Mouse (Mus musculus) lung, postnatal 0 days (tissue): ENCODE data around the gene B230217C12Rik. TPM values are rescaled to one million over a fixed set of nuclear protein-coding genes. Genes with fewer than 3 reads are reported as not detected.

Experiments
- ATAC-seq: fragments of 200-750 bp; cut with Nextera tagmentation; 2 replicates; pipeline ENCODE4 v1.8.0; 2017; ENCODE audit warnings: moderate library complexity
- DNase-seq: peaks from one replicate; pipeline ENCODE4 v3.0.0-alpha.2; 2016; ENCODE audit warnings: low spot score
- H3K27ac ChIP-seq: fragments of 300-500 bp; sonication (generic); 2 replicates; pipeline ENCODE4 v1.5.1; 2014; ENCODE audit warnings: antibody characterized with exemption, mild to moderate bottlenecking, low read length, mixed read lengths
- H3K27me3 ChIP-seq: fragments of 300-500 bp; sonication (generic); replicated peaks from 2 replicates; pipeline ENCODE4 v1.6.1; 2014; ENCODE audit warnings: low read length, mixed read lengths; ENCODE audit not compliant: insufficient read depth
- H3K36me3 ChIP-seq: fragments of 300-500 bp; sonication (generic); 2 replicates; pipeline ENCODE4 v1.6.1; 2014; ENCODE audit warnings: low read length, mixed read lengths; ENCODE audit not compliant: insufficient read depth
- H3K4me1 ChIP-seq: fragments of 300-500 bp; sonication (generic); 2 replicates; pipeline ENCODE4 v1.6.1; 2014; ENCODE audit warnings: antibody characterized with exemption, low read depth, low read length, mixed read lengths; ENCODE audit not compliant: insufficient read depth
- H3K4me2 ChIP-seq: fragments of 300-500 bp; sonication (generic); replicated peaks from 2 replicates; pipeline ENCODE4 v1.6.1; 2014; ENCODE audit warnings: low read depth, mild to moderate bottlenecking, low read length, moderate library complexity, mixed read lengths
- H3K4me3 ChIP-seq: fragments of 300-500 bp; sonication (generic); 2 replicates; pipeline ENCODE4 v1.5.1; 2014; ENCODE audit warnings: low read depth, low read length
- H3K9ac ChIP-seq: fragments of 300-500 bp; sonication (generic); replicated peaks from 2 replicates; pipeline ENCODE4 v1.6.1; 2014; ENCODE audit warnings: low read depth, mild to moderate bottlenecking
- H3K9me3 ChIP-seq: fragments of 300-500 bp; sonication (generic); 2 replicates; pipeline ENCODE4 v1.6.1; 2016; ENCODE audit warnings: low read length, mixed read lengths
- CTCF ChIP-seq: IDR thresholded peaks from 2 replicates; pipeline ENCODE4 v1.5.1; 2016; ENCODE audit warnings: antibody characterized with exemption, mild to moderate bottlenecking
- EP300 ChIP-seq: IDR thresholded peaks from 2 replicates; pipeline ENCODE4 v1.6.1; 2016; ENCODE audit warnings: antibody characterized with exemption, mild to moderate bottlenecking, control low read depth
- WGBS: fragments of 180-500 bp; shearing (Covaris S2); extraction: QIAGEN DNeasy Blood & Tissue Kit; methylation state at CpG from one replicate; pipeline ENCODE4 v1.1.7; 2014; 5-methylcytosine and 5-hydroxymethylcytosine counted together
- polyA plus RNA-seq: library from polyadenylated mRNA; unstranded; fragments of >200 nt; fragmentation: Nextera tagmentation; extraction: Ambion mirVana; gene quantifications from 2 replicates; pipeline ENCODE4 v1.2.1, GENCODE M21; 2015

B230217C12Rik gene
- polyA plus RNA-seq, 1 experiment from 2014 or later: 1.3 TPM

DNA sequence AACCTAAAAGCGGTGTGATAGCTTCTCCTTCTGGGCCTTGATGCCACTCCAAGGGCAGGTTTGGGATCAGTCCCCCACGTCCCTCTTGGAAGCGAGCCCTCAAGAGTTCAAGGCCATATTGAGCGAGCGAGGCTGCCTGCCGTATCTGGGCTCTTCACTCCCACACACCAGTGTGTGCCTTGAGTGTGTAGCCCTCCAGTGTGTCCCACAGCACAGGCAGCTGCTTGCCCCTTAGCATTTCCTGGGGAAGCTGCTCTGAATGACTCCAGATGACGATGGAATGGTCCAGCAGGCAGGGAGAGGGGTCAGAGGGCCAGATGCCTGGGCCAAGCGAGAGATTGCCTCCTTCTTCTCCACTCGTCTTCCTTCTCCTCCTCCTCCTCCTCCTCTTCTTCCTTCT lies 23.7 kb upstream of the B230217C12Rik start:
- no peaks in the 10 kb centered on the region for H3K36me3 ChIP-seq
- 31% methylated on average over 9 of the region's 9 CpGs for whole genome bisulfite sequencing
- DNase-seq (no peak), ATAC-seq (no peak)
- H3K9me3 ChIP-seq: no peaks in the 10 kb centered on the region
- H3K27me3 ChIP-seq: no peaks in the 10 kb centered on the region
- no peak overlapping the region for H3K4me3 ChIP-seq
- peak overlapping the region; percentile 23 for H3K27ac ChIP-seq
- TF ChIP-seq EP300 (no peak), CTCF (no peak)
- no peak overlapping the region for H3K9ac ChIP-seq
- no peak overlapping the region for H3K4me2 ChIP-seq
- peaks cover 19% of the 10 kb centered on the region for H3K4me1 ChIP-seq

DNA sequence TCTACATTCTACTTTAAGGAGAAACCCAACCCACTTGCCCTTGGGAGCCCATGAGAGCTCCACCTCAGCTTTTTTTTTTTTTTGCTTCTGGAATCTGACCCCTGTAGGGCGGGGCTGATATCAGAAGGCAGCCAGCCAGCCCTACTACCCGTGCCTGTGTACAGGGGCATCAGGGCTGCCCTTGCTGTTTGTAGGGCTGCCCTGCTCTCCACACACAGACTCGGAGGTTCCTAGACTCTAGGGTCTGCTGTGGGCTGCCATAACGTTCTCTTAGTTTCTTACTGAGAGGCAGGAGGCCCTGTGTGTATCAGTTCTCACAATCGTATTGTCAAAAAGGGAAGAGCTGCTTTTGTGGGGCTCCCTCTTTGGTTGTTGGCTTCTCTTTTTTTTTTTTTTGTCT lies 23.2 kb upstream of the B230217C12Rik start:
- Histone ChIP-seq H3K27me3 (no peaks in the 10 kb centered on the region), H3K9me3 (no peaks in the 10 kb centered on the region), H3K27ac (peak overlapping the region; percentile 23), H3K4me1 (peaks cover 17% of the 10 kb centered on the region), H3K4me2 (no peak overlapping the region), H3K36me3 (no peaks in the 10 kb centered on the region), H3K4me3 (no peak overlapping the region), H3K9ac (no peak overlapping the region)
- DNase-seq: peak; percentile 53
- WGBS: 42% methylated on average over 5 of the region's 5 CpGs
- TF ChIP-seq EP300 (0 out of 2 replicates have a peak, but pooled peaks have one; percentile 12), CTCF (no peak)
- ATAC-seq: no peak

DNA sequence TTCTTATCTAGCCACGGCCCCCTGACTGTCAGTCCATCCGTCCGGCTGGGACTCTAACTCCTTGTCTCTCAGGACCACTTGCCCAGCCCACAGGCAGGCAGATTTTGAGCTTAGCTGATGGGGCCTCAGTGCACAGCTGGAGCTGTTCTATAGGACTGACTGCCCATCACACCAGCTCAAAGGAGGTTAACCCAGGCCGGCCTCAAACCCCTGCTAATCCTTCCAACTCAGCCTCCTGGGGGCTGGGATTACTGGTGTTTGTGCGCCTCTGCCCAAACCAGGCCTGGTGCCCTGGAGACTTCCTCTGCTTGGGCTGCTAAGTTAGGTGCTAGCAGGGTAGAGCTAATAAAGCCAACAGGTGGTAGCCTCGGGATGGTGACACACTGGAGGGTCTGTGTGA lies 22.6 kb upstream of the B230217C12Rik start:
- no peak overlapping the region for H3K4me2 ChIP-seq
- no peak overlapping the region for H3K4me3 ChIP-seq
- H3K27ac ChIP-seq: peak overlapping the region; percentile 72; the same call in 1 of the 2 replicates
- DNase-seq (no peak), ATAC-seq (no peak)
- H3K36me3 ChIP-seq: 0 out of 2 replicates have a peak, but pooled peaks cover 2% of the 10 kb centered on the region
- no peaks in the 10 kb centered on the region for H3K27me3 ChIP-seq
- no peak for TF ChIP-seq CTCF
- no peak for TF ChIP-seq EP300
- peaks cover 13% of the 10 kb centered on the region for H3K4me1 ChIP-seq
- H3K9me3 ChIP-seq: no peaks in the 10 kb centered on the region
- no peak overlapping the region for H3K9ac ChIP-seq
- 57% methylated on average over 6 of the region's 6 CpGs for WGBS

DNA sequence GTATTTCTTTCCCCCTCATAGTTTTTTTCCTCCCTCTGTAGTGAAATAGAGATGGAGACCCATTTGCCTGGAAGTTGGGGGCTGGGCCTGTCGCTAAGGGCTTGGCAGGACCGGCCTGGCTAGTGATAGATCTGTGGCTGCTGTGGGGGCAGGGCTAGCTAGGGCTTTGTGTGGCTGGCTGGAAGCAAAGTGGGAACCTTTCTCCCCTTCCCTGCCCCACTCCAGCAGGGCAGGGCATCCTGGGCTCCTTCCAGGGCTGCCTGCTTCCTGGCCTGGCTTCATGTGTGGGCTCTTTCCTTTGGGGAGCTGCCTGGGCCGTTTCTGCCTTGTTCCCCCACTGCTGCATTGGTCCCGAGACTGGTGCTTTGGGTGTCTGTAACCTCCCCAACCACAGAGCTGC lies 22.0 kb upstream of the B230217C12Rik start:
- peak; percentile 43 for ATAC-seq
- WGBS: 7% methylated on average over 4 of the region's 4 CpGs
- Histone ChIP-seq H3K9me3 (no peaks in the 10 kb centered on the region), H3K4me1 (peaks cover 13% of the 10 kb centered on the region), H3K9ac (no peak overlapping the region), H3K4me2 (no peak overlapping the region), H3K36me3 (0 out of 2 replicates have a peak, but pooled peaks cover 5% of the 10 kb centered on the region), H3K27me3 (no peaks in the 10 kb centered on the region), H3K4me3 (no peak overlapping the region), H3K27ac (peak overlapping the region; percentile 72)
- TF ChIP-seq EP300: no peak
- no peak for TF ChIP-seq CTCF
- DNase-seq: peak; percentile 39

DNA sequence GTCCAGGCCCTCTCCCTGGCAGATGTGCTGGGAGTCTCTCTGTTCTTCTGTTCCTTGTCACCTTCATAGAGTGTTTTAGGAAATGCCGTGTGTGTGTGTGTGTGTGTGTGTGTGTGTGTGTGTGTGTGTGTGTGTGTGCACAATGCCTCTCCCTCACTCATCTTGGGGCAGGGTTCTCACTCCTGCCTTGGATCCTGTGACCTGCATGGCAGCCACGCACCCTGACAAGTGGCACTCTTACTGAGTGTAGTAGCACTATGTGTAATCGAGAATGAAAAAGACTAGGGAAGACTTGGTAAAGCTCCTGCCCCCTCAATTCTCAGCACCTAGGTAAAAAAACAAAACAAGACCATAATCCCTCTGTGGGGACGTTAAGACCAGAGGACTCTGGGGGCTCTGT lies 21.5 kb upstream of the B230217C12Rik start:
- Histone ChIP-seq H3K4me2 (no peak overlapping the region), H3K4me3 (no peak overlapping the region), H3K4me1 (peaks cover 13% of the 10 kb centered on the region), H3K36me3 (0 out of 2 replicates have a peak, but pooled peaks cover 5% of the 10 kb centered on the region), H3K9ac (no peak overlapping the region), H3K9me3 (no peaks in the 10 kb centered on the region), H3K27ac (peak overlapping the region; percentile 72; the same call in 1 of the 2 replicates), H3K27me3 (no peaks in the 10 kb centered on the region)
- WGBS: 23% methylated on average over 4 of the region's 4 CpGs
- peak; percentile 53 for ATAC-seq
- TF ChIP-seq EP300 (no peak), CTCF (no peak)
- no peak for DNase-seq

DNA sequence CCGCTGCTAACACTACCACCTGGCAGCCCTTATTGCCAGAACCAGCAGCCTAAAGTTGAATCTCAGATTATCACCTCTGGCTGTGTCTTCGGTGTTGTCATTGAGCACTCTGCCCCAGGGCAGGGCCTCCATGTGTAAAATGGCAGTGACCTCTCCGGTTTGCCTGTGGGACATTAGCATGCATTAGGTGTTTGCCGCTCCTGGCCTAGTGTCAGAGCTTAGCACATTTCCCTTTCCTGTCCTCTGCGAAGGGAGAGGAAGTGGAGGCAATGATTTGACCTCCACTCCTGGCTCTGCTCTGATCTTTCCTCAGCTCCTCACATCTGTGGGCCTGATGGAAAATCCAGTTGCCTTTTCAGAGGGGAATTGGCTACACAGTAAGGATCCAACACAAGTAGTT lies 20.7 kb upstream of the B230217C12Rik start:
- 60% methylated on average over 5 of the region's 5 CpGs for WGBS
- TF ChIP-seq CTCF (no peak), EP300 (no peak)

More for the DNA sequence above, 20.7 kb upstream of the B230217C12Rik start:
- peaks cover 13% of the 10 kb centered on the region for H3K4me1 ChIP-seq
- H3K4me3 ChIP-seq: no peak overlapping the region
- no peak overlapping the region for H3K27ac ChIP-seq
- H3K4me2 ChIP-seq: no peak overlapping the region
- no peaks in the 10 kb centered on the region for H3K9me3 ChIP-seq
- peaks cover 9% of the 10 kb centered on the region; the same call in 1 of the 2 replicates for H3K36me3 ChIP-seq
- DNase-seq: no peak
- no peak for ATAC-seq
- H3K27me3 ChIP-seq: no peaks in the 10 kb centered on the region
- H3K9ac ChIP-seq: no peak overlapping the region
